Mouse (Mus musculus): ENCODE data around the gene Pcgf2.

- no peak for TF ChIP-seq CTCF (IDR thresholded peaks at IDR 0.05; ENCODE audit: borderline replicate concordance, extremely low read depth, insufficient read depth, insufficient read length)
- TF ChIP-seq POLR2A (IDR thresholded peaks at IDR 0.05; ENCODE audit: borderline replicate concordance, extremely low read depth, insufficient read depth, insufficient read length, poor library complexity, severe bottlenecking): no peak
Measured at GRCm38 (mm10) chr11:97737600-97737999, 37.3 kb upstream of the Pcgf2 start.
